Mouse (Mus musculus) layer of hippocampus, postnatal 10 days (tissue): ENCODE data around the gene Dnaja4. TPM values are rescaled to one million over a fixed set of nuclear protein-coding genes. Genes with fewer than 3 reads are reported as not detected.
A peak's percentile ranks its signal among the peaks of the same experiment; 100 is the strongest.

Experiments
- DNase-seq, 2 experiments: peaks; one replicate each; pipeline ENCODE4 v3.0.0; 2021; ENCODE audit warnings: low spot score in 2 of 2
- microRNA-seq, 2 experiments: library from miRNA; unstranded; fragments of <30 nt; microRNA quantifications; one replicate each; pipeline ENCODE4 v1.2.0; 2021
- total RNA-seq, 2 experiments: library from RNA; stranded (reverse); gene quantifications; 2 replicates each; pipeline ENCODE4 v1.2.3; 2021

Gene Dnaja4
- total RNA-seq, 2 experiments from 2014 or later = 17.1 TPM

- no peak for DNase-seq
These were observed 51.7 kb downstream of the Dnaja4 start for GRCm38 (mm10) chr9:54750215-54750981.

- DNase-seq = no peak
These were observed 53.0 kb downstream of the Dnaja4 start for GRCm38 (mm10) chr9:54751684-54752083.

GRCm38 (mm10) chr9:54752201-54752943, 53.7 kb downstream of the Dnaja4 start:
- no peak for DNase-seq

- no peak for DNase-seq
These were observed 54.2 kb downstream of the Dnaja4 start for GRCm38 (mm10) chr9:54752944-54753295.

- no peak for DNase-seq
These were observed 60.9 kb downstream of the Dnaja4 start for GRCm38 (mm10) chr9:54759592-54759991.

- DNase-seq = no peak
These were observed 65.4 kb downstream of the Dnaja4 start for GRCm38 (mm10) chr9:54764091-54764490.

GRCm38 (mm10) chr9:54764561-54765217, 66.0 kb downstream of the Dnaja4 start, which contains the start of gene Crabp1:
Gene Crabp1 (plus strand): TSS chr9:54764748.
- peak in 1 of 2 experiments; percentile 20 for DNase-seq

GRCm38 (mm10) chr9:54765336-54766085, 66.8 kb downstream of the Dnaja4 start:
- DNase-seq = no peak

Small RNAs within 50 kb of the gene (microRNA-seq; reads per million reads assigned to microRNA genes)
- 0.20 to 0.45 reads per million in 2 experiments for gene Mir5710

Other genes with a start within 250 kb of the Dnaja4 start
- 100 to 1,000 TPM; 199 to 209 TPM for gene Dmxl2, start 197.2 kb upstream of the Dnaja4 start, total RNA-seq
- gene Sh2d7, start 159.9 kb upstream of the Dnaja4 start, total RNA-seq = not detected
- gene Cib2, start 138.7 kb upstream of the Dnaja4 start, total RNA-seq = 10 to 100 TPM; 29.9 to 31.8 TPM
- 100 to 1,000 TPM; 184 to 199 TPM for gene Idh3a, start 112.5 kb upstream of the Dnaja4 start, total RNA-seq
- gene Acsbg1, start 37.0 kb upstream of the Dnaja4 start, total RNA-seq = 10 to 100 TPM; 85.1 to 89.1 TPM
- gene Wdr61, start 35.6 kb downstream of the Dnaja4 start, total RNA-seq = 10 to 100 TPM; 53.4 to 53.9 TPM
- 1 to 10 TPM; 5.5 to 5.7 TPM for gene Crabp1, start 65.9 kb downstream of the Dnaja4 start, total RNA-seq
- 10 to 100 TPM; 74.6 to 78.2 TPM for gene Ireb2, start 164.9 kb downstream of the Dnaja4 start, total RNA-seq
- 1 to 10 TPM; 1.9 to 2.2 TPM for gene Hykk, start 218.4 kb downstream of the Dnaja4 start, total RNA-seq